Mouse (Mus musculus) liver, adult 10 weeks (tissue): Measurements from ENCODE around the gene Olfr281. TPM values are rescaled to one million over a fixed set of nuclear protein-coding genes. Genes with fewer than 3 reads are reported as not detected.

Experiments
- polyA plus RNA-seq: library from polyadenylated mRNA; stranded (reverse); fragments of 350-450 nt; fragmentation: Illumina TruSeq; extraction: RNeasy Lipid Tissue Mini Kit (QIAGEN cat#74804); gene quantifications from one replicate; pipeline ENCODE4 v1.2.3, GENCODE M21; 2014; ENCODE audit warnings: low read depth, low replicate concordance

The Olfr281 gene
- not detected for polyA plus RNA-seq

GRCm38 (mm10) chr15:98452288-98452687 is at the start of gene Olfr281:
Gene Olfr281 (plus strand): TSS chr15:98452588.

GRCm38 (mm10) chr15:98430925-98431324 is 21.5 kb upstream of the Olfr281 start, which contains the start of gene Olfr282:
Gene Olfr282 (plus strand): TSS chr15:98431225.

DNA sequence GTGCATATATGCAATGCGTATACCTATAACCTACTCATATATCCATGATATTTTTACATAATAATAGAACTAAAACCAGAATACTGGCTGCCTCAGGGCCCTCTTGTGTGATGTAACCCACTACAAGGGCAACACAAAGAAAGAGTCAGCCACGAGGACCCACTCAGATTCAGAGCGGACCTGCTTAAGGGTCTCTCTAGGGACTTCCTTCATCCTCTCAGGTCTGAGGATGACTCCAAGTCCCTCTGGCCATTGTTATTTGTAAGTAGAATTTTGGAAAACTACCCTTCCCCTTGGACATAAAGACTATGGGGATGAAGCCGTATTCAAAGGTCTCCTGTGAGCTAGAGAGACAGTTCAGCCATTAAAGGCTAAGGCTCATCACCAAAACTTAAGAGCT is 17.2 kb downstream of the Olfr281 start, which contains the start of gene OR5BS1P:
Gene OR5BS1P (plus strand): TSS at position 301 of the 400 bp plus-strand sequence.

GRCm38 (mm10) chr15:98482701-98483100 is 30.3 kb downstream of the Olfr281 start, which contains the start of gene Lalba:
Gene Lalba (minus strand): TSS chr15:98482721.

GRCm38 (mm10) chr15:98492102-98492501 is 39.7 kb downstream of the Olfr281 start, which contains the start of gene Olfr279:
Gene Olfr279 (plus strand): TSS chr15:98492402.

Other genes with a start within 250 kb of the Olfr281 start
- gene Gm44579, start 231.6 kb upstream of the Olfr281 start, polyA plus RNA-seq = not detected
- not detected for gene Olfr287, start 231.5 kb upstream of the Olfr281 start, polyA plus RNA-seq
- not detected for gene Olfr286, start 218.1 kb upstream of the Olfr281 start, polyA plus RNA-seq
- not detected for gene H1fnt, start 195.3 kb upstream of the Olfr281 start, polyA plus RNA-seq
- 0.32 TPM for gene Zfp641, start 156.4 kb upstream of the Olfr281 start, polyA plus RNA-seq
- gene Olfr285, start 135.2 kb upstream of the Olfr281 start, polyA plus RNA-seq = not detected
- not detected for gene Olfr284, start 111.6 kb upstream of the Olfr281 start, polyA plus RNA-seq
- gene Olfr283, start 71.6 kb upstream of the Olfr281 start, polyA plus RNA-seq = not detected
- not detected for gene Olfr282, start 21.4 kb upstream of the Olfr281 start, polyA plus RNA-seq
- gene OR5BS1P, start 17.3 kb downstream of the Olfr281 start, polyA plus RNA-seq = not detected
- not detected for gene Lalba, start 30.1 kb downstream of the Olfr281 start, polyA plus RNA-seq
- not detected for gene Olfr279, start 39.8 kb downstream of the Olfr281 start, polyA plus RNA-seq
- 18.8 TPM for gene Kansl2, start 81.7 kb downstream of the Olfr281 start, polyA plus RNA-seq
- 25.8 TPM for gene Ccnt1, start 118.3 kb downstream of the Olfr281 start, polyA plus RNA-seq
- not detected for gene 4930415O20Rik, start 118.4 kb downstream of the Olfr281 start, polyA plus RNA-seq
- gene Adcy6, start 157.5 kb downstream of the Olfr281 start, polyA plus RNA-seq = 2.4 TPM
- not detected for gene Cacnb3, start 178.3 kb downstream of the Olfr281 start, polyA plus RNA-seq
- gene Ddx23, start 210.3 kb downstream of the Olfr281 start, polyA plus RNA-seq = 2.8 TPM
- 6.3 TPM for gene Rnd1, start 224.9 kb downstream of the Olfr281 start, polyA plus RNA-seq